Mouse (Mus musculus) cerebellum, adult (tissue): ENCODE measurements at regions not wholly inside any gene's neighbourhood (a gene's known extent, or its start where the extent isn't known, plus 50 kb on each side); places are given as distances from the start of the nearest gene placed in this dataset.
A peak's percentile ranks its signal among the peaks of the same experiment; 100 is the strongest.

ENCODE experiments used
- ATAC-seq: cut with Nextera tagmentation; 2 replicates; pipeline ENCODE4 v1.9.2; 2017; ENCODE audit warnings: mild to moderate bottlenecking, moderate library complexity, mixed read lengths; ENCODE audit not compliant: insufficient number of reproducible peaks, low FRiP score, low TSS enrichment

GRCm38 (mm10) chr2:56025059-56025458, 589.3 kb downstream of the Kcnj3 start:
- peak; percentile 61; the same call in 1 of the 2 replicates for ATAC-seq

- ATAC-seq: no peak
Observed at GRCm38 (mm10) chr2:56028958-56029357, 593.2 kb downstream of the Kcnj3 start.
